Mouse (Mus musculus) ES-Bruce4 (cell line): ENCODE data around the gene Rnaseh1.

ENCODE experiments used
- CTCF ChIP-seq: IDR thresholded peaks from one replicate; pipeline ENCODE4 v1.8.1; 2011; ENCODE audit warnings: low read depth, low read length
- EP300 ChIP-seq: IDR thresholded peaks from 2 replicates; pipeline ENCODE4 v1.6.1; 2011; ENCODE audit warnings: low read depth, low read length; ENCODE audit not compliant: insufficient read depth
- POLR2A ChIP-seq: IDR thresholded peaks from one replicate; pipeline ENCODE4 v1.8.1; 2011; ENCODE audit warnings: low read length; ENCODE audit not compliant: insufficient read depth

DNA sequence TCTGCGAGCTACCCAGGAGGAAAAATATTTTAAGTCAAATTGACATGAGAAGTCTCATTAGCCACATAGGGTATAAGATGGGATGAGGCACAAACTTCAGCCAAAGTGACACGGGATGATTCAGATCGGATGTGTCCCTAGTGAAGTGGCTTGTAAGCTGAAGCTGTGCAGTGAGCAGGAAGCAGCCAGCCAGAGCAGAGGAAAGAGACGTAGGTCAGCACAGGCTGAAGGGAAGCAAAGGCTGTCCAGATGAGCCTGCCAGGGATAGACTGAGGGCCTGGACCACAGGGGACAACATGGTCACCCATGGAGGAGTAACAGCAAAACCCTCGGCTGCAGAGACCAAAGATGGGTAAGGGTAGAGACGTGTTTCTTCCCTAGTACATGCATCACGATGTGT lies 35.0 kb upstream of the Rnaseh1 start:
- no peak for TF ChIP-seq EP300
- TF ChIP-seq POLR2A: no peak
- TF ChIP-seq CTCF: no peak
